Mouse (Mus musculus): ENCODE measurements at regions not wholly inside any gene's neighbourhood (a gene's known extent, or its start where the extent isn't known, plus 50 kb on each side); places are given as distances from the start of the nearest gene placed in this dataset.

- no peak for TF ChIP-seq POLR2A (IDR thresholded peaks at IDR 0.05; ENCODE audit: insufficient read depth, low read depth, low read length)
- TF ChIP-seq CTCF (IDR thresholded peaks at IDR 0.05): no peak
- no peak for TF ChIP-seq EP300 (IDR thresholded peaks at IDR 0.05; ENCODE audit: insufficient read depth, low read depth, low read length)
Measured at GRCm38 (mm10) chr6:140337083-140337491, 86.8 kb upstream of the Plekha5 start.

Measured in heart, adult 2 months (tissue).